In genomic region chr6:124904991-124905860, GRCm38 (mm10) we compare ENCODE assay signal across 8 mouse cellular contexts. TPM values are rescaled to one million over a fixed set of nuclear protein-coding genes. Genes with fewer than 3 reads are reported as not detected.
DNase-seq lines count a peak whose midpoint lies in the region; ATAC-seq and TF ChIP-seq lines count a peak whose summit lies in the region.

No protein-coding gene starts in this region.

- peak overlapping the region; percentile 94 for H3K27ac ChIP-seq in liver, adult 2 months (replicated peaks; ENCODE audit: insufficient read depth, low read depth, low read length)
- H3K27ac ChIP-seq in limb, embryonic 11.5 days (replicated peaks; ENCODE audit: low read depth, low read length): peak overlapping the region; percentile 93
- H3K27ac ChIP-seq in stomach, embryonic 14.5 days (ENCODE audit: low read length): peak overlapping the region; percentile 99

- WGBS in liver, adult 2 months: 45% methylated on average over 14 of the region's 16 CpGs
- WGBS in limb, embryonic 11.5 days: 30% methylated on average over 15 of the region's 16 CpGs
- 27% methylated on average over 14 of the region's 16 CpGs for WGBS in stomach, embryonic 14.5 days

- no peak for TF ChIP-seq POLR2A in liver, adult 2 months (IDR thresholded peaks at IDR 0.05; ENCODE audit: extremely low read depth, insufficient read depth, low read length)

- H3K4me3 ChIP-seq in liver, adult 2 months (ENCODE audit: insufficient read depth, low read depth, low read length): no peak overlapping the region
- H3K4me3 ChIP-seq in limb, embryonic 11.5 days (ENCODE audit: low read depth, low read length): peak overlapping the region; percentile 35; the same call in 1 of the 2 replicates
- no peak overlapping the region for H3K4me3 ChIP-seq in stomach, embryonic 14.5 days (ENCODE audit: low read depth, low read length)

- H3K36me3 ChIP-seq in liver, adult 2 months (ENCODE audit: control insufficient read depth, insufficient read depth, low read length): no peaks in the 10 kb centered on the region
- no peaks in the 10 kb centered on the region for H3K36me3 ChIP-seq in limb, embryonic 11.5 days (ENCODE audit: control insufficient read depth, insufficient read depth, low read length)
- no peaks in the 10 kb centered on the region for H3K36me3 ChIP-seq in stomach, embryonic 14.5 days (ENCODE audit: control insufficient read depth, insufficient read depth, low read length)

- peak overlapping the region; percentile 78 for H3K4me2 ChIP-seq in limb, embryonic 11.5 days (ENCODE audit: low read depth, severe bottlenecking)
- H3K4me2 ChIP-seq in stomach, embryonic 14.5 days (replicated peaks; ENCODE audit: low read depth, low read length): peak overlapping the region; percentile 76

- H3K9ac ChIP-seq in liver, adult 2 months (ENCODE audit: low read depth, low read length): peak overlapping the region; percentile 80
- peak overlapping the region; percentile 88 for H3K9ac ChIP-seq in limb, embryonic 11.5 days (ENCODE audit: low read length)
- H3K9ac ChIP-seq in stomach, embryonic 14.5 days (replicated peaks; ENCODE audit: low read depth, low read length): 0 out of 2 replicates have a peak overlapping the region, but pooled peaks have one; percentile 49

- peak; percentile 31 for DNase-seq in adrenal gland, adult 2 months
- DNase-seq in adrenal gland, adult 8-10 months: no peak
- peak; percentile 74 for DNase-seq in liver, adult 2 months (ENCODE audit: extremely low read depth, low read depth, low spot score)
- DNase-seq in liver: no peak
- DNase-seq in limb, embryonic 11.5 days (ENCODE audit: low spot score): no peak
- no peak for DNase-seq in thymus, postnatal 25 days
- DNase-seq in left cerebral cortex, adult 8-10 months (ENCODE audit: low spot score in 2 of 2): no peak

- peaks cover 12% of the 10 kb centered on the region for H3K4me1 ChIP-seq in liver, adult 2 months (ENCODE audit: control insufficient read depth, insufficient read depth, low read length)
- H3K4me1 ChIP-seq in limb, embryonic 11.5 days (ENCODE audit: control insufficient read depth, insufficient read depth, low read length): peaks cover 15% of the 10 kb centered on the region
- H3K4me1 ChIP-seq in stomach, embryonic 14.5 days (ENCODE audit: control insufficient read depth, insufficient read depth, low read length): peaks cover 7% of the 10 kb centered on the region; the same call in 1 of the 2 replicates

- TF ChIP-seq CTCF in liver, adult 2 months (IDR thresholded peaks at IDR 0.05; ENCODE audit: low read depth, low read length): no peak

- no peaks in the 10 kb centered on the region for H3K27me3 ChIP-seq in liver, adult 2 months (ENCODE audit: control insufficient read depth, insufficient read depth, low read length)
- peaks cover 8% of the 10 kb centered on the region for H3K27me3 ChIP-seq in limb, embryonic 11.5 days (ENCODE audit: control insufficient read depth, insufficient read depth, low read length)
- H3K27me3 ChIP-seq in stomach, embryonic 14.5 days (ENCODE audit: control insufficient read depth, insufficient read depth, low read length): no peaks in the 10 kb centered on the region

- no peaks in the 10 kb centered on the region for H3K79me2 ChIP-seq in liver, adult 2 months (ENCODE audit: control insufficient read depth, insufficient read depth, low read length)

- no peaks in the 10 kb centered on the region for H3K9me3 ChIP-seq in limb, embryonic 11.5 days (ENCODE audit: control insufficient read depth, low read length)
- no peaks in the 10 kb centered on the region for H3K9me3 ChIP-seq in stomach, embryonic 14.5 days (ENCODE audit: control insufficient read depth, low read depth, low read length)

- no peak for ATAC-seq in limb, embryonic 11.5 days (ENCODE audit: insufficient number of reproducible peaks, low FRiP score, low TSS enrichment, low read depth)
- no peak for ATAC-seq in stomach, embryonic 14.5 days (ENCODE audit: insufficient number of reproducible peaks, insufficient read depth, low FRiP score, low read depth)

RNA-seq across cellular contexts. Expression of gene Lag3, which starts 6.3 kb away (rescaled TPM):
- total RNA-seq in adrenal gland, adult 2 months (2021): 1 to 10 TPM; 1.1 to 1.5 TPM
- 2.1 and 2.5 TPM in 2 replicates for polyA plus RNA-seq in adrenal gland, adult 2 months (2012; rRNA removed)
- total RNA-seq in adrenal gland, adult 8-10 months (2022): 1 to 10 TPM; 1.1 to 2.7 (median 1.2) TPM
- 0.09 and 0.13 TPM in 2 replicates for total RNA-seq in liver, adult 2 months (2014; rRNA removed)
- 0.39 and 0.67 TPM in 2 replicates for polyA plus RNA-seq in liver, adult 2 months (2012; rRNA removed)
- polyA plus RNA-seq in limb, embryonic 11.5 days (2014; fragmentation: Nextera tagmentation; extraction: Ambion mirVana): 0.88 and 1.4 TPM in 2 replicates
- polyA plus RNA-seq in stomach, embryonic 14.5 days (2014; fragmentation: Nextera tagmentation; extraction: Ambion mirVana): 1.3 and 1.5 TPM in 2 replicates
- 10 to 100 TPM in 2 of 4 experiments, 1 to 10 TPM in 2; 2.4 to 12.6 (median 6.8) TPM for total RNA-seq in left cerebral cortex, adult 8-10 months (2022)

RNA-seq across cellular contexts. Expression of gene Ptms, which starts 14.7 kb away (rescaled TPM):
- 100 to 1,000 TPM; 828 to 858 TPM for total RNA-seq in adrenal gland, adult 2 months (2021)
- polyA plus RNA-seq in adrenal gland, adult 2 months (2012; rRNA removed): 2,208 and 2,873 TPM in 2 replicates
- total RNA-seq in adrenal gland, adult 8-10 months (2022): 100 to 1,000 TPM; 741 to 843 (median 768) TPM
- 80.7 and 101 TPM in 2 replicates for total RNA-seq in liver, adult 2 months (2014; rRNA removed)
- 2,256 and 3,281 TPM in 2 replicates for polyA plus RNA-seq in liver, adult 2 months (2012; rRNA removed)
- polyA plus RNA-seq in limb, embryonic 11.5 days (2014; fragmentation: Nextera tagmentation; extraction: Ambion mirVana): 221 and 223 TPM in 2 replicates
- 320 TPM in 2 replicates for polyA plus RNA-seq in stomach, embryonic 14.5 days (2014; fragmentation: Nextera tagmentation; extraction: Ambion mirVana)
- 100 to 1,000 TPM; 915 to 964 (median 945) TPM for total RNA-seq in left cerebral cortex, adult 8-10 months (2022)

RNA-seq across cellular contexts. Expression of gene Cd4, which starts 17.2 kb away (rescaled TPM):
- under 1 TPM; 0.31 to 0.55 TPM for total RNA-seq in adrenal gland, adult 2 months (2021)
- polyA plus RNA-seq in adrenal gland, adult 2 months (2012; rRNA removed): 0.52 and 0.61 TPM in 2 replicates
- total RNA-seq in adrenal gland, adult 8-10 months (2022): under 1 TPM; 0.40 to 0.83 (median 0.46) TPM
- total RNA-seq in liver, adult 2 months (2014; rRNA removed): 0.27 and 0.83 TPM in 2 replicates
- 0.19 and 0.46 TPM in 2 replicates for polyA plus RNA-seq in liver, adult 2 months (2012; rRNA removed)
- polyA plus RNA-seq in limb, embryonic 11.5 days (2014; fragmentation: Nextera tagmentation; extraction: Ambion mirVana): 0.06 TPM in 1 of 2 replicates, not detected in the other
- polyA plus RNA-seq in stomach, embryonic 14.5 days (2014; fragmentation: Nextera tagmentation; extraction: Ambion mirVana): 0.28 and 0.43 TPM in 2 replicates
- 10 to 100 TPM; 13.4 to 17.2 (median 15.9) TPM for total RNA-seq in left cerebral cortex, adult 8-10 months (2022)

RNA-seq across cellular contexts. Expression of gene Mlf2, which starts 26.0 kb away (rescaled TPM):
- total RNA-seq in adrenal gland, adult 2 months (2021): 100 to 1,000 TPM; 269 to 320 TPM
- polyA plus RNA-seq in adrenal gland, adult 2 months (2012; rRNA removed): 390 and 451 TPM in 2 replicates
- total RNA-seq in adrenal gland, adult 8-10 months (2022): 100 to 1,000 TPM; 277 to 296 (median 287) TPM
- total RNA-seq in liver, adult 2 months (2014; rRNA removed): 74.6 and 101 TPM in 2 replicates
- polyA plus RNA-seq in liver, adult 2 months (2012; rRNA removed): 265 and 285 TPM in 2 replicates
- polyA plus RNA-seq in limb, embryonic 11.5 days (2014; fragmentation: Nextera tagmentation; extraction: Ambion mirVana): 406 and 414 TPM in 2 replicates
- 341 and 354 TPM in 2 replicates for polyA plus RNA-seq in stomach, embryonic 14.5 days (2014; fragmentation: Nextera tagmentation; extraction: Ambion mirVana)
- total RNA-seq in left cerebral cortex, adult 8-10 months (2022): 100 to 1,000 TPM; 578 to 635 (median 620) TPM

RNA-seq across cellular contexts. Expression of gene Gpr162, which starts 41.4 kb away (rescaled TPM):
- total RNA-seq in adrenal gland, adult 2 months (2021): 1 to 10 TPM; 1.1 to 2.5 TPM
- 1.9 and 2.4 TPM in 2 replicates for polyA plus RNA-seq in adrenal gland, adult 2 months (2012; rRNA removed)
- total RNA-seq in adrenal gland, adult 8-10 months (2022): 1 to 10 TPM in 3 of 4 experiments, under 1 TPM in 1; 0.32 to 2.2 (median 1.6) TPM
- total RNA-seq in liver, adult 2 months (2014; rRNA removed): 0.09 and 0.27 TPM in 2 replicates
- 0.42 and 0.44 TPM in 2 replicates for polyA plus RNA-seq in liver, adult 2 months (2012; rRNA removed)
- 0.92 and 0.98 TPM in 2 replicates for polyA plus RNA-seq in limb, embryonic 11.5 days (2014; fragmentation: Nextera tagmentation; extraction: Ambion mirVana)
- polyA plus RNA-seq in stomach, embryonic 14.5 days (2014; fragmentation: Nextera tagmentation; extraction: Ambion mirVana): 0.91 and 1.0 TPM in 2 replicates
- total RNA-seq in left cerebral cortex, adult 8-10 months (2022): 100 to 1,000 TPM; 202 to 224 (median 204) TPM

Comparison
In these comparisons a context has a peak if more than half of its experiments do, and no peak if none do; other contexts are left out.
1. DNase-seq: peak in adrenal gland, adult 2 months (single experiment) and liver, adult 2 months (single experiment); none in adrenal gland, adult 8-10 months (single experiment), liver (single experiment), limb, embryonic 11.5 days (single experiment), thymus, postnatal 25 days (single experiment) and left cerebral cortex, adult 8-10 months (0 of 2).
2. Peak in every context shown above with its lines, with median percentiles within 50 percentile points of each other: H3K27ac ChIP-seq and H3K9ac ChIP-seq.